Mouse (Mus musculus) CD4-positive naive resting alpha-beta T cell, adult 57 days (primary cell): ENCODE results near the gene Vmn1r175. TPM values are rescaled to one million over a fixed set of nuclear protein-coding genes. Genes with fewer than 3 reads are reported as not detected.

Experiments
- total RNA-seq: library from RNA; stranded (reverse); gene quantifications from one replicate; pipeline ENCODE4 v1.2.4, GENCODE M21; 2023

Vmn1r175 gene
- total RNA-seq = not detected

GRCm38 (mm10) chr7:23810543-23810942 lies at the start of gene Vmn1r175:
TSS of gene Vmn1r175 (minus strand) at chr7:23810643.

GRCm38 (mm10) chr7:23837272-23837671 lies 26.8 kb upstream of the Vmn1r175 start, which contains the start of gene Vmn1r176:
TSS of gene Vmn1r176 (minus strand) at chr7:23837372.

Other genes with a start within 250 kb of the Vmn1r175 start
- not detected for gene Vmn1r169, start 235.1 kb downstream of the Vmn1r175 start, total RNA-seq
- not detected for gene Vmn1r170, start 204.5 kb downstream of the Vmn1r175 start, total RNA-seq
- gene Vmn1r171, start 179.9 kb downstream of the Vmn1r175 start, total RNA-seq = not detected
- gene Vmn1r172, start 152.3 kb downstream of the Vmn1r175 start, total RNA-seq = not detected
- gene Vmn1r173, start 109.9 kb downstream of the Vmn1r175 start, total RNA-seq = not detected
- gene Vmn1r174, start 58.4 kb downstream of the Vmn1r175 start, total RNA-seq = not detected
- gene Vmn1r176, start 26.7 kb upstream of the Vmn1r175 start, total RNA-seq = not detected
- not detected for gene Vmn1r177, start 55.8 kb upstream of the Vmn1r175 start, total RNA-seq
- not detected for gene Vmn1r178, start 81.4 kb upstream of the Vmn1r175 start, total RNA-seq
- gene Vmn1r179, start 116.3 kb upstream of the Vmn1r175 start, total RNA-seq = not detected
- not detected for gene Vmn1r180, start 140.0 kb upstream of the Vmn1r175 start, total RNA-seq
- gene Vmn1r181, start 164.0 kb upstream of the Vmn1r175 start, total RNA-seq = not detected
- gene V1rd19, start 191.0 kb upstream of the Vmn1r175 start, total RNA-seq = not detected
- gene Vmn1r183, start 242.6 kb upstream of the Vmn1r175 start, total RNA-seq = not detected